ENCODE assay signal across 8 mouse cellular contexts in the genomic region with DNA sequence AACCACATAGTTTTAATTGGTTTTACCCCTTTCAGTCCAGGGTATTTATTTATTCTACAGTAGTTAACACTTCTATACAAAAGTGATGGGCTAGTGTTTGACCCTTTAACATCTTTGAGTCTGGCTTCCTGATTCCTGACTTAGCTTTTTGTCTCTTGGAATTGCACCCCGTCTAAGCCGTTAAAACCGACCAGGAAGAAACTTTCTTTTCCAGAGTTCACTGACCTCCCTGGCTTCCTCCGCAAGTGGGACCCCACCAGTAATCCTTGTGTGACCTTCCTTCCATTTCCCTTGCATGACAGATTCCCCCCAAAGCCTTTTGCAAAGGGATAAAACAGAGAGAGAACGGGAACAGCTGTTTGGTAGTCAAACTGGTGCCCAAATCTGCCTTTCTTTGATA. TPM values are rescaled to one million over a fixed set of nuclear protein-coding genes. Genes with fewer than 3 reads are reported as not detected.
A peak's percentile ranks its signal among the peaks of the same experiment; 100 is the strongest.
DNase-seq lines count a peak whose midpoint lies in the region; ATAC-seq lines count a peak whose summit lies in the region.

No protein-coding gene starts in this region.

- H3K36me3 ChIP-seq in kidney, embryonic 16.5 days (ENCODE audit: insufficient read depth, low read length), result no peaks in the 10 kb centered on the region
- no peaks in the 10 kb centered on the region for H3K36me3 ChIP-seq in embryonic facial prominence, embryonic 13.5 days
- H3K36me3 ChIP-seq in hindbrain, embryonic 11.5 days (ENCODE audit: control insufficient read depth, insufficient read depth, low read length), result no peaks in the 10 kb centered on the region
- no peaks in the 10 kb centered on the region for H3K36me3 ChIP-seq in midbrain, embryonic 11.5 days (ENCODE audit: control insufficient read depth, insufficient read depth, low read length)

- peak overlapping the region; percentile 84 for H3K9ac ChIP-seq in kidney, embryonic 16.5 days (replicated peaks; ENCODE audit: low read length)
- peak overlapping the region; percentile 59 for H3K9ac ChIP-seq in embryonic facial prominence, embryonic 13.5 days
- H3K9ac ChIP-seq in hindbrain, embryonic 11.5 days (ENCODE audit: low read depth, low read length), result no peak overlapping the region
- H3K9ac ChIP-seq in midbrain, embryonic 11.5 days (ENCODE audit: low read length), result no peak overlapping the region

- peaks cover 15% of the 10 kb centered on the region for H3K4me1 ChIP-seq in kidney, embryonic 16.5 days (ENCODE audit: insufficient read depth, low read length)
- peaks cover 40% of the 10 kb centered on the region for H3K4me1 ChIP-seq in embryonic facial prominence, embryonic 13.5 days
- H3K4me1 ChIP-seq in hindbrain, embryonic 11.5 days (replicated peaks; ENCODE audit: control insufficient read depth, insufficient read depth, low read length), result no peaks in the 10 kb centered on the region
- 0 out of 2 replicates have a peak, but pooled peaks cover 2% of the 10 kb centered on the region for H3K4me1 ChIP-seq in midbrain, embryonic 11.5 days (ENCODE audit: control insufficient read depth, insufficient read depth, low read length)

- ATAC-seq in kidney, embryonic 16.5 days (ENCODE audit: low FRiP score, low TSS enrichment), result no peak
- ATAC-seq in embryonic facial prominence, embryonic 13.5 days (ENCODE audit: insufficient number of reproducible peaks, insufficient read depth, low FRiP score, low TSS enrichment, low read depth), result no peak
- ATAC-seq in hindbrain, embryonic 11.5 days (ENCODE audit: low FRiP score), result no peak
- ATAC-seq in midbrain, embryonic 11.5 days (ENCODE audit: low FRiP score), result no peak

- peak overlapping the region; percentile 92 for H3K4me2 ChIP-seq in kidney, embryonic 16.5 days (replicated peaks; ENCODE audit: low read depth, low read length)
- H3K4me2 ChIP-seq in embryonic facial prominence, embryonic 13.5 days, result peak overlapping the region; percentile 82
- H3K4me2 ChIP-seq in hindbrain, embryonic 11.5 days (replicated peaks; ENCODE audit: low read depth, low read length), result no peak overlapping the region; the same call in 1 of the 2 replicates
- H3K4me2 ChIP-seq in midbrain, embryonic 11.5 days, result peak overlapping the region; percentile 99

- no peaks in the 10 kb centered on the region for H3K9me3 ChIP-seq in kidney, embryonic 16.5 days (ENCODE audit: low read length)
- H3K9me3 ChIP-seq in embryonic facial prominence, embryonic 13.5 days, result no peaks in the 10 kb centered on the region
- no peaks in the 10 kb centered on the region for H3K9me3 ChIP-seq in hindbrain, embryonic 11.5 days (ENCODE audit: control insufficient read depth, low read length)
- no peaks in the 10 kb centered on the region for H3K9me3 ChIP-seq in midbrain, embryonic 11.5 days (ENCODE audit: control insufficient read depth, low read length)

- peak overlapping the region; percentile 83 for H3K4me3 ChIP-seq in kidney, embryonic 16.5 days (ENCODE audit: low read length)
- peak overlapping the region; percentile 72 for H3K4me3 ChIP-seq in embryonic facial prominence, embryonic 13.5 days
- 0 out of 2 replicates have a peak overlapping the region, but pooled peaks have one; percentile 2 for H3K4me3 ChIP-seq in hindbrain, embryonic 11.5 days (ENCODE audit: low read depth, low read length)
- H3K4me3 ChIP-seq in midbrain, embryonic 11.5 days (ENCODE audit: low read depth, low read length), result peak overlapping the region; percentile 58; the same call in 1 of the 2 replicates

- no peaks in the 10 kb centered on the region for H3K27me3 ChIP-seq in kidney, embryonic 16.5 days (ENCODE audit: insufficient read depth, low read length)
- H3K27me3 ChIP-seq in embryonic facial prominence, embryonic 13.5 days, result no peaks in the 10 kb centered on the region
- no peaks in the 10 kb centered on the region for H3K27me3 ChIP-seq in hindbrain, embryonic 11.5 days (ENCODE audit: control insufficient read depth, insufficient read depth, low read length)
- H3K27me3 ChIP-seq in midbrain, embryonic 11.5 days (ENCODE audit: control insufficient read depth, insufficient read depth, low read length), result no peaks in the 10 kb centered on the region

- DNase-seq in kidney, adult 9 months, result no peak
- no peak for DNase-seq in hindbrain, embryonic 11.5 days (ENCODE audit: low spot score)
- peak; percentile 90 for DNase-seq in midbrain, embryonic 11.5 days (ENCODE audit: low spot score, missing footprints)
- no peak for DNase-seq in spleen, adult 18-20 months
- no peak for DNase-seq in cerebellum, adult 11-12 months
- DNase-seq in cerebellum, postnatal 10 days, result no peak

- peak overlapping the region; percentile 96 for H3K27ac ChIP-seq in kidney, embryonic 16.5 days (ENCODE audit: low read length)
- H3K27ac ChIP-seq in embryonic facial prominence, embryonic 13.5 days, result no peak overlapping the region
- no peak overlapping the region for H3K27ac ChIP-seq in hindbrain, embryonic 11.5 days (ENCODE audit: low read depth, low read length)
- H3K27ac ChIP-seq in midbrain, embryonic 11.5 days (ENCODE audit: low read depth, low read length), result no peak overlapping the region

- WGBS in kidney, embryonic 16.5 days, result 17% methylated on average over 5 of the region's 5 CpGs
- WGBS in embryonic facial prominence, embryonic 13.5 days, result 7% methylated on average over 5 of the region's 5 CpGs
- 14% methylated on average over 5 of the region's 5 CpGs for WGBS in hindbrain, embryonic 11.5 days
- WGBS in midbrain, embryonic 11.5 days, result 3% methylated on average over 5 of the region's 5 CpGs

RNA-seq across cellular contexts. Expression of a gene that starts 1.6 kb away (rescaled TPM):
- polyA plus RNA-seq in kidney, embryonic 16.5 days (2015; fragmentation: Nextera tagmentation; extraction: Ambion mirVana), result 14.4 and 17.7 TPM in 2 replicates
- polyA plus RNA-seq in embryonic facial prominence, embryonic 13.5 days (2015; fragmentation: Nextera tagmentation; extraction: Ambion mirVana), result 18.4 and 21.8 TPM in 2 replicates
- polyA plus RNA-seq in hindbrain, embryonic 11.5 days (2014; fragmentation: Nextera tagmentation; extraction: Ambion mirVana), result 12.3 and 12.6 TPM in 2 replicates
- 16.4 and 16.8 TPM in 2 replicates for polyA plus RNA-seq in midbrain, embryonic 11.5 days (2014; fragmentation: Nextera tagmentation; extraction: Ambion mirVana)

Comparison
In these comparisons a context has a peak if more than half of its experiments do, and no peak if none do; other contexts are left out.
1. H3K4me3 ChIP-seq: peak in every context shown above with its lines; median percentile 83 in kidney, embryonic 16.5 days; 72 in embryonic facial prominence, embryonic 13.5 days; 58 in midbrain, embryonic 11.5 days; 2 in hindbrain, embryonic 11.5 days.
2. H3K9ac ChIP-seq: peak in kidney, embryonic 16.5 days (single experiment) and embryonic facial prominence, embryonic 13.5 days (single experiment); none in hindbrain, embryonic 11.5 days (single experiment) and midbrain, embryonic 11.5 days (single experiment).